Mouse (Mus musculus): ENCODE data around the gene Mnt.
"Not testable (repeated sequence)": the region's sequence is repeated elsewhere in the genome, so short reads cannot be mapped to it uniquely, and the experiment has no call there.

The Mnt gene

GRCm38 (mm10) chr11:74830256-74831161, at the start of gene Mnt:
Gene Mnt, plus strand, starts transcription at chr11:74830920.
- peak; percentile 100 for DNase-seq (ENCODE audit: low spot score in 2 of 2)

- DNase-seq (ENCODE audit: low spot score in 2 of 2) = no peak
Observed at GRCm38 (mm10) chr11:74792874-74793273, 37.8 kb upstream of the Mnt start.

GRCm38 (mm10) chr11:74800658-74801057, 30.1 kb upstream of the Mnt start:
- no peak for DNase-seq (ENCODE audit: low spot score in 2 of 2)

- DNase-seq (ENCODE audit: low spot score in 2 of 2) = no peak
Observed at GRCm38 (mm10) chr11:74804081-74804627, 26.6 kb upstream of the Mnt start.

GRCm38 (mm10) chr11:74807246-74807882, 23.4 kb upstream of the Mnt start:
- DNase-seq (ENCODE audit: low spot score in 2 of 2) = no peak

GRCm38 (mm10) chr11:74808251-74808853, 22.4 kb upstream of the Mnt start:
- no peak for DNase-seq (ENCODE audit: low spot score in 2 of 2)

GRCm38 (mm10) chr11:74810134-74810533, 20.6 kb upstream of the Mnt start:
- no peak for DNase-seq (ENCODE audit: low spot score in 2 of 2)

GRCm38 (mm10) chr11:74811027-74811426, 19.7 kb upstream of the Mnt start:
- not testable (repeated sequence) for DNase-seq (ENCODE audit: low spot score in 2 of 2)

- DNase-seq (ENCODE audit: low spot score in 2 of 2) = no peak
Observed at GRCm38 (mm10) chr11:74811538-74811937, 19.2 kb upstream of the Mnt start.

GRCm38 (mm10) chr11:74815795-74816194, 14.9 kb upstream of the Mnt start:
- DNase-seq (ENCODE audit: low spot score in 2 of 2) = no peak

- DNase-seq (ENCODE audit: low spot score in 2 of 2) = no peak
Observed at GRCm38 (mm10) chr11:74820921-74821320, 9.8 kb upstream of the Mnt start.

GRCm38 (mm10) chr11:74821463-74821862, 9.3 kb upstream of the Mnt start:
- DNase-seq (ENCODE audit: low spot score in 2 of 2) = no peak

- DNase-seq (ENCODE audit: low spot score in 2 of 2) = no peak
Observed at GRCm38 (mm10) chr11:74822746-74823440, 7.8 kb upstream of the Mnt start.

GRCm38 (mm10) chr11:74826151-74826550, 4.6 kb upstream of the Mnt start:
- no peak for DNase-seq (ENCODE audit: low spot score in 2 of 2)

- no peak for DNase-seq (ENCODE audit: low spot score in 2 of 2)
Observed at GRCm38 (mm10) chr11:74826702-74827101, 4.0 kb upstream of the Mnt start.

GRCm38 (mm10) chr11:74827791-74828403, 2.8 kb upstream of the Mnt start:
- no peak for DNase-seq (ENCODE audit: low spot score in 2 of 2)

- peak in 1 of 2 experiments; percentile 36 for DNase-seq (ENCODE audit: low spot score in 2 of 2)
Observed at GRCm38 (mm10) chr11:74828404-74828931, 2.3 kb upstream of the Mnt start.

GRCm38 (mm10) chr11:74828965-74829550, 1.7 kb upstream of the Mnt start:
- no peak for DNase-seq (ENCODE audit: low spot score in 2 of 2)

- DNase-seq (ENCODE audit: low spot score in 2 of 2) = peak in 1 of 2 experiments; percentile 87
Observed at GRCm38 (mm10) chr11:74829812-74830211, 908 bp upstream of the Mnt start.

GRCm38 (mm10) chr11:74831191-74831605, 478 bp downstream of the Mnt start:
- peak in 1 of 2 experiments; percentile 62 for DNase-seq (ENCODE audit: low spot score in 2 of 2)

Data from heart, adult 9 months (tissue).